Mouse (Mus musculus): Measurements from ENCODE around the gene Defb48. TPM values are rescaled to one million over a fixed set of nuclear protein-coding genes. Genes with fewer than 3 reads are reported as not detected.

The Defb48 gene
- polyA plus RNA-seq, 1 experiment from 2014 or later = not detected

Other genes with a start within 250 kb of the Defb48 start
- gene Ints6, start 223.3 kb downstream of the Defb48 start, polyA plus RNA-seq (2014; fragmentation: Nextera tagmentation; extraction: Ambion mirVana) = 29.6 and 31.1 TPM in 2 replicates
- gene Wdfy2, start 146.8 kb downstream of the Defb48 start, polyA plus RNA-seq (2014; fragmentation: Nextera tagmentation; extraction: Ambion mirVana) = 12.0 and 13.7 TPM in 2 replicates
- not detected in 2 replicates for gene Defb47, start 13.6 kb upstream of the Defb48 start, polyA plus RNA-seq (2014; fragmentation: Nextera tagmentation; extraction: Ambion mirVana)
- not detected in 2 replicates for gene Defb43, start 27.3 kb upstream of the Defb48 start, polyA plus RNA-seq (2014; fragmentation: Nextera tagmentation; extraction: Ambion mirVana)
- gene Defb42, start 62.5 kb upstream of the Defb48 start, polyA plus RNA-seq (2014; fragmentation: Nextera tagmentation; extraction: Ambion mirVana) = not detected in 2 replicates
- gene Defb30, start 65.5 kb upstream of the Defb48 start, polyA plus RNA-seq (2014; fragmentation: Nextera tagmentation; extraction: Ambion mirVana) = not detected in 2 replicates